Mouse (Mus musculus) small intestine, adult 2 months (tissue): ENCODE measurements at regions not wholly inside any gene's neighbourhood (a gene's known extent, or its start where the extent isn't known, plus 50 kb on each side); places are given as distances from the start of the nearest gene placed in this dataset.

Experiments used
- H3K27ac ChIP-seq: fragments of 200-500 bp; 2 replicates; pipeline ENCODE4 v1.5.1; 2012; ENCODE audit warnings: low read depth, low read length, control low read depth, inconsistent platforms; ENCODE audit not compliant: insufficient read depth
- H3K27me3 ChIP-seq: fragments of 200-500 bp; 2 replicates; pipeline ENCODE4 v1.6.1; 2012; ENCODE audit warnings: mild to moderate bottlenecking, moderate library complexity, low read length, inconsistent platforms; ENCODE audit not compliant: control insufficient read depth, insufficient read depth
- H3K36me3 ChIP-seq: fragments of 200-500 bp; 2 replicates; pipeline ENCODE4 v1.6.1; 2012; ENCODE audit warnings: mild to moderate bottlenecking, low read length, control low read depth, inconsistent platforms; ENCODE audit not compliant: control insufficient read depth, insufficient read depth
- H3K4me1 ChIP-seq: fragments of 200-500 bp; 2 replicates; pipeline ENCODE4 v1.6.1; 2012; ENCODE audit warnings: low read length, inconsistent platforms, mixed read lengths; ENCODE audit not compliant: control insufficient read depth, insufficient read depth, insufficient read length
- H3K4me3 ChIP-seq: fragments of 200-500 bp; 2 replicates; pipeline ENCODE4 v1.5.1; 2012; ENCODE audit warnings: low read depth, mild to moderate bottlenecking, control low read depth, inconsistent platforms, low read length, moderate library complexity
- CTCF ChIP-seq: fragments of 200-500 bp; IDR thresholded peaks from 2 replicates; pipeline ENCODE4 v1.5.1; 2012; ENCODE audit warnings: low read depth, mild to moderate bottlenecking, control low read depth, inconsistent platforms, low read length, moderate library complexity, mixed read lengths; ENCODE audit not compliant: insufficient replicate concordance, insufficient read length; ENCODE audit errors: extremely low read depth
- POLR2A ChIP-seq: fragments of 200-500 bp; IDR thresholded peaks from 2 replicates; pipeline ENCODE4 v1.6.1; 2012; ENCODE audit warnings: low read depth, mild to moderate bottlenecking, control low read depth, inconsistent platforms, low read length, moderate library complexity
- WGBS: fragments of 180-500 bp; shearing (Covaris S2); methylation state at CpG from one replicate; pipeline ENCODE4 v1.1.7; 2018; 5-methylcytosine and 5-hydroxymethylcytosine counted together

DNA sequence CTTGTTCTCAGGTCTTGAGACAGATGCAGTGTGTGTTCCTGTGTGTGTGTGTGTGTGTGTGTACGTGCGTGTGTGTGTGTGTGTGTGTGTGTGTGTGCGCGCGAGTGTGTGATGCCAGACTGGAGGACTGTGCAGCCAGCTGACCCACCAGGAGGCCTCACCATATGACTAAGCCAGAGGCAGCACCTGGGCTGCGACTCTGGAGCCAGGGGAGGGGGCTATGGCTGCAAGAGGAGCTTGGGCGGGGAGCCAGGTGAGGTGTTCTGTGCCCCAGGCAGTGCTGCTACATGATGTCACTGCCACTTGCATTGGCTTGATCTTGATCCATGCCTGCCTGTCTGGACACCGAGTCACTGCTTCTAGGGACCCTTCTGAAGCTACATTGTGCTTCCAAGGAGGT lies 517.1 kb downstream of the Vrk1 start:
- H3K27me3 ChIP-seq, result no peaks in the 10 kb centered on the region
- H3K4me3 ChIP-seq, result no peak overlapping the region
- TF ChIP-seq CTCF, result no peak
- no peak for TF ChIP-seq POLR2A
- no peaks in the 10 kb centered on the region for H3K36me3 ChIP-seq
- WGBS, result 63% methylated on average over 8 of the region's 8 CpGs
- H3K4me1 ChIP-seq, result no peaks in the 10 kb centered on the region
- H3K27ac ChIP-seq, result no peak overlapping the region

DNA sequence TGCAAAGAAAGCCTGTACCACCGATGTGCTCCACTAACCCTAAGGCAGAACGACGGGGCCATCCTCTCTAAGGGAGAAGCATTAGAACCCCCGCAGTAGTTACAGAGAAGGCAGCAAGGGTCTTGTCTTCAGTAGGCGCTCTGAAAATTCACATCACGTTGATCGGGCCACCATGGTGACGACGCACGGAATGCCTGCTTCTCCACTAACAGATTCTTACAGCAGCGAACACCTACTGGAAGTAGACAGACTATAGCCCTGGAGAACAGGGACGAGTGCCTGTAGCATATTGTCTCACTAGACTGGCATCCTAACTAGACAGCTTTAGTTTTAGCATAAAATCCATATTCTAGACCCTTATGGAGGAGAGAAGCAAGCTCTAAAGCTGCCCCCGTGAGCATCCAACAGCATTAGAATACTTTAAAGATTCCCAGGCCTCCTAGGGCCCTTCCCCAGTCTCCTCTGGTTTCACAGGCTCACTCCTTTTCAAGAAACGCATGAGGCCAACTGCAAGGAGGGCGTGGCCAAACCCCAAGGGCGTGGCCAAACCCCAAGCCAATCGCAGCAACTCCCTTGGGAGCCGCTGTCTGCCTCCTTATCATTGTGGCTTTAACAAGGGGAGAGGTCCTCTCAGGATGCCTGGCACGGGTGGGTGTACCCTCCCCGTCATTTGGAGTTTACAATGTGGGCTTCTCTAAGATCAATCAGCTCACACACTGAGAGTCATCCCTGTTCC lies 517.8 kb downstream of the Vrk1 start:
- Histone ChIP-seq H3K4me1 (no peaks in the 10 kb centered on the region), H3K4me3 (no peak overlapping the region), H3K36me3 (no peaks in the 10 kb centered on the region), H3K27ac (no peak overlapping the region), H3K27me3 (no peaks in the 10 kb centered on the region)
- WGBS, result 14% methylated on average over 20 of the region's 20 CpGs
- TF ChIP-seq POLR2A, result no peak
- no peak for TF ChIP-seq CTCF

DNA sequence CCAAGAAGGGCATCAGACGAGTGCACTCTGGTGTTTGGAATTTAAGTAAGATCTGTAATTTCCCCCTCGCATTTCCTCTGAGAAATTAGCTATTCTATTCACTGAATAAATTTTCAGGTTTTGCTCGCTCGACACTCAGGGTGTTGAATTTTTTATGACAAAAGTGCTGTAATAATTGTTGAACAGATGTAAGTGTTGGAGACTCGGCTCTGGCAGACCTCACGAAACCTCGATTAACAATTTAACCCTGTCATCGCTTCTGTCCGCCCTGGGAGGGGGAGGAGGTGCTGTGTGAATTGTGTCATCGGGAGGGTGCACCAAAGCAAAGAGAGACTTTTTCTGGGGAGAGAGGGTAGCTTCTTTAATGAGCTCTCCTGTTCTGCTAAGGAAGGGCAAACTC lies 518.5 kb downstream of the Vrk1 start:
- 46% methylated on average over 10 of the region's 10 CpGs for WGBS
- Histone ChIP-seq H3K4me3 (no peak overlapping the region), H3K27me3 (no peaks in the 10 kb centered on the region), H3K36me3 (no peaks in the 10 kb centered on the region), H3K27ac (no peak overlapping the region), H3K4me1 (no peaks in the 10 kb centered on the region)
- no peak for TF ChIP-seq POLR2A
- TF ChIP-seq CTCF, result no peak

GRCm38 (mm10) chr12:106529175-106529574 lies 519.1 kb downstream of the Vrk1 start:
- WGBS, result 50% methylated on average over 11 of the region's 11 CpGs
- Histone ChIP-seq H3K27ac (no peak overlapping the region), H3K4me3 (no peak overlapping the region), H3K4me1 (no peaks in the 10 kb centered on the region), H3K27me3 (no peaks in the 10 kb centered on the region), H3K36me3 (no peaks in the 10 kb centered on the region)
- TF ChIP-seq CTCF (no peak), POLR2A (no peak)

GRCm38 (mm10) chr12:106535086-106535485 lies 525.1 kb downstream of the Vrk1 start:
- no peak overlapping the region for H3K27ac ChIP-seq
- H3K4me3 ChIP-seq, result no peak overlapping the region
- H3K4me1 ChIP-seq, result no peaks in the 10 kb centered on the region
- 62% methylated on average over 2 of the region's 2 CpGs for WGBS
- no peak for TF ChIP-seq CTCF
- no peak for TF ChIP-seq POLR2A
- no peaks in the 10 kb centered on the region for H3K27me3 ChIP-seq
- H3K36me3 ChIP-seq, result no peaks in the 10 kb centered on the region

DNA sequence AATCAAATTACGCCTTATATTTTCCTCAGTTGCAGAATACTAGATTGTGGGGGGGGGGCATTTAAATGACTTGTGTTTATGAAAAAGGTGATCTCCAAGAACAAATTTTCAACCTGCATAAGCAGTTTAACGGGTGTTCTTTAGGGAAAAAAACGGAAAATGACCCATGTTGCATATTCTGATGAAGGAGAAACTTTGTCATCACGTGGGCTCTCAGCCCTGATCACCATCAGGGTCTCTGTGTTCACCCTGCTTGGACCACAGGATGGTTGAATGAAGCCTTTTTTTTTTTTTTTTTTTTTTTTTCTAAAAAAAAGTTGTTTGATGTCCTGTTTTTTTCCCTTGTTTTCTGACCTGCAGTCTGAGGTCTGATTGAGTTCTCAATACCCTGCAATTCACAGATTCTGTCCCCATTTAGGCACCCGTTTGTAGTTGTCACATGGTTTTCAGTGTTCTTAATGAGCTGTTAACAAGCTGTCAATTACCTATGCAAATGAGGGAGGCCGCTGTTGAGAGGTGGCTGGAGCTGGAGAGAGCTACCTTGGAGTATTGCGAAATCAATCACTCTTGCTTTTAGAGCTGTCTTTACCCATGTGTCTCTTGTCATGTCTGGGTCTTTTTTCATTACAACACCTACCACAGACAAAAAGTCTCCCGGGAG lies 525.7 kb downstream of the Vrk1 start:
- TF ChIP-seq CTCF, result no peak
- TF ChIP-seq POLR2A, result no peak
- H3K27ac ChIP-seq, result no peak overlapping the region
- no peaks in the 10 kb centered on the region for H3K4me1 ChIP-seq
- no peaks in the 10 kb centered on the region for H3K27me3 ChIP-seq
- no peak overlapping the region for H3K4me3 ChIP-seq
- no peaks in the 10 kb centered on the region for H3K36me3 ChIP-seq
- WGBS, result 29% methylated on average over 8 of the region's 8 CpGs

DNA sequence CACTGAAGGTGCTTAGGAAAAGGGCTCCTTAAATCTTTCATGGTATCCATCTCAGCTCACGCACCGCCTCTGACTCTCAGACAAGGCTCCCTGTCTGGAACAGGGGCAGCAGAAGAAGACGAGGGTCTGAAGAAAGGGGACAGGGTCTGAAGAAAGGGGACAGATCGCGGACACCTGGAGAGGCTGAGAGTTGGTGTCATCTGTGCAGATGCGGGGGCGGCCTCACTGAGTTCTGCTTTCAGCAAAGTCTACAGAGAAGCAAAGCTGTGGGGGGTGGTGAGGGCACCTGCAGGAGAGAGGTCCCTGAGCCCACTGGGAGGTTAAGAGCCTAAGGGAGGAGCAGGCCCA lies 526.2 kb downstream of the Vrk1 start:
- TF ChIP-seq CTCF (no peak), POLR2A (no peak)
- Histone ChIP-seq H3K4me3 (no peak overlapping the region), H3K27me3 (no peaks in the 10 kb centered on the region), H3K27ac (no peak overlapping the region), H3K36me3 (no peaks in the 10 kb centered on the region), H3K4me1 (no peaks in the 10 kb centered on the region)
- 19% methylated on average over 7 of the region's 7 CpGs for WGBS
